Mouse (Mus musculus): Measurements from ENCODE around the gene Ctnnb1. TPM values are rescaled to one million over a fixed set of nuclear protein-coding genes. Genes with fewer than 3 reads are reported as not detected.

The Ctnnb1 gene
- polyA plus RNA-seq, 1 experiment: 150 TPM

DNA sequence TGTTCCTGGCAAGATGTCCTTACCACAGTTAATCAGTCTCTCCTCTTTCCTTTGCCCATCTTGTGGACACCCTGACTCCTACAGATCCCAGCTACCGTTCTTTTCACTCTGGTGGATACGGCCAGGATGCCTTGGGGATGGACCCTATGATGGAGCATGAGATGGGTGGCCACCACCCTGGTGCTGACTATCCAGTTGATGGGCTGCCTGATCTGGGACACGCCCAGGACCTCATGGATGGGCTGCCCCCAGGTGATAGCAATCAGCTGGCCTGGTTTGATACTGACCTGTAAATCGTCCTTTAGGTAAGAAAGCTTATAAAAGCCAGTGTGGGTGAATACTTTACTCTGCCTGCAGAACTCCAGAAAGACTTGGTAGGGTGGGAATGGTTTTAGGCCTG is 30.2 kb downstream of the Ctnnb1 start:
- no peak for TF ChIP-seq POLR2A (IDR thresholded peaks at IDR 0.05; ENCODE audit: borderline replicate concordance, control insufficient read depth, low read depth, low read length)
- no peak for TF ChIP-seq CTCF (IDR thresholded peaks at IDR 0.05; ENCODE audit: control insufficient read depth, insufficient read depth, low read length)
- Histone ChIP-seq H3K4me1 (ENCODE audit: control insufficient read depth, insufficient read depth, low read length) (no peaks in the 10 kb centered on the region; the same call in 1 of the 2 replicates), H3K27ac (ENCODE audit: control insufficient read depth, insufficient read depth, low read depth, low read length, poor library complexity) (no peak overlapping the region), H3K4me3 (replicated peaks; ENCODE audit: control insufficient read depth, low read depth, low read length) (no peak overlapping the region)
- 82% methylated on average over 4 of the region's 4 CpGs for WGBS

DNA sequence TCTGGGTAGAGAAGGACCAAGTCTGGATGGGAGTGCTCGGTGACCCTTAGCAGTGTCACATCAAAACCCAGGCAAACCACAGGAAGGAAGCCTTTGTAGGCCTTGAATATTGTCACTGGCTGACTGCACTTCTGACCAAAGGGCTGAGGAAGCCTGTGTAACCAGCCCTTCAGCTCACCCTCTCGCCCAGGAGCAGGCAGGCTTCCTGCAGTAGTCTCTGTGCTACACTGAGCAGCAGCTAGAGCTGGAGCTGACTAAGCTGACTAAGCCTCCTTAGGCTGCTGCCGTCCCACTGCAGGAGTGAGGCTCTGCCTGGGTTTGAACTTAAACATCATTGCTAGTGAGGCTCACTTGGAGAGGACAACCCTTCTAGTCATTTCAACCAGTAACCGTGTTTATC is 31.6 kb downstream of the Ctnnb1 start:
- H3K4me3 ChIP-seq (replicated peaks; ENCODE audit: control insufficient read depth, low read depth, low read length): no peak overlapping the region
- H3K27ac ChIP-seq (ENCODE audit: control insufficient read depth, insufficient read depth, low read depth, low read length, poor library complexity): no peak overlapping the region
- TF ChIP-seq CTCF (IDR thresholded peaks at IDR 0.05; ENCODE audit: control insufficient read depth, insufficient read depth, low read length): no peak
- H3K4me1 ChIP-seq (ENCODE audit: control insufficient read depth, insufficient read depth, low read length): no peaks in the 10 kb centered on the region; the same call in 1 of the 2 replicates
- 19% methylated on average over 4 of the region's 4 CpGs for WGBS

- TF ChIP-seq CTCF (IDR thresholded peaks at IDR 0.05; ENCODE audit: control insufficient read depth, insufficient read depth, low read length): no peak
- TF ChIP-seq POLR2A (IDR thresholded peaks at IDR 0.05; ENCODE audit: borderline replicate concordance, control insufficient read depth, low read depth, low read length): no peak
- Histone ChIP-seq H3K27ac (ENCODE audit: control insufficient read depth, insufficient read depth, low read depth, low read length, poor library complexity) (no peak overlapping the region), H3K4me1 (ENCODE audit: control insufficient read depth, insufficient read depth, low read length) (no peaks in the 10 kb centered on the region; the same call in 1 of the 2 replicates), H3K4me3 (replicated peaks; ENCODE audit: control insufficient read depth, low read depth, low read length) (no peak overlapping the region)
- WGBS: 44% methylated on average over 3 of the region's 3 CpGs
Measured at GRCm38 (mm10) chr9:120961466-120961865, 32.5 kb downstream of the Ctnnb1 start.

GRCm38 (mm10) chr9:120961969-120962700 is 33.1 kb downstream of the Ctnnb1 start:
- no peak overlapping the region; the same call in 1 of the 2 replicates for H3K27ac ChIP-seq (ENCODE audit: control insufficient read depth, insufficient read depth, low read depth, low read length, poor library complexity)
- no peaks in the 10 kb centered on the region; the same call in 1 of the 2 replicates for H3K4me1 ChIP-seq (ENCODE audit: control insufficient read depth, insufficient read depth, low read length)
- WGBS: 21% methylated on average over 3 of the region's 3 CpGs
- TF ChIP-seq CTCF (IDR thresholded peaks at IDR 0.05; ENCODE audit: control insufficient read depth, insufficient read depth, low read length) (no peak), POLR2A (IDR thresholded peaks at IDR 0.05; ENCODE audit: borderline replicate concordance, control insufficient read depth, low read depth, low read length) (no peak)
- no peak overlapping the region for H3K4me3 ChIP-seq (replicated peaks; ENCODE audit: control insufficient read depth, low read depth, low read length)

GRCm38 (mm10) chr9:120963104-120963503 is 34.1 kb downstream of the Ctnnb1 start:
- WGBS: 86% methylated on average over 4 of the region's 4 CpGs
- TF ChIP-seq POLR2A (IDR thresholded peaks at IDR 0.05; ENCODE audit: borderline replicate concordance, control insufficient read depth, low read depth, low read length): no peak
- TF ChIP-seq CTCF (IDR thresholded peaks at IDR 0.05; ENCODE audit: control insufficient read depth, insufficient read depth, low read length): no peak
- Histone ChIP-seq H3K4me1 (ENCODE audit: control insufficient read depth, insufficient read depth, low read length) (no peaks in the 10 kb centered on the region; the same call in 1 of the 2 replicates), H3K27ac (ENCODE audit: control insufficient read depth, insufficient read depth, low read depth, low read length, poor library complexity) (no peak overlapping the region), H3K4me3 (replicated peaks; ENCODE audit: control insufficient read depth, low read depth, low read length) (no peak overlapping the region)

DNA sequence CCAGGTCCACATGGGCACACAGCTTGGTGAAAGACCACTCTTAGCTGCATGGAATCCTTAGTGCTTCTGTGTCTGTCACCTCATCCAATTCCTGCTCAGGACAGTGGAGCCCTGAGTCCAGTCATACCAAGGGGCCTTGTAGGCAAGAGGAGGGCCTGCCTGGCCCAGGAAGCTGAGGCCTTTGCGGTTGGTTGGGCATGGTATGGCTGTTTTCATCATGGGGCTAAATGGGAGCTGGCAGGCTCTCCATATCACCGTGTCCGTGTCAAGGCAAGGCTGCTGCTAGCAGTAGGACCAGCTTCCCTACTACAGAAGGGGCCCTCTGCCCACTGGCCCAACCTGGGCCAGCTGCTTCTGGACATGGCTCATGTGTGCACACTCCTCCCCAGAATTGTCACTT is 34.7 kb downstream of the Ctnnb1 start:
- 97% methylated on average over 3 of the region's 3 CpGs for WGBS
- TF ChIP-seq POLR2A (IDR thresholded peaks at IDR 0.05; ENCODE audit: borderline replicate concordance, control insufficient read depth, low read depth, low read length) (no peak), CTCF (IDR thresholded peaks at IDR 0.05; ENCODE audit: control insufficient read depth, insufficient read depth, low read length) (no peak)
- no peak overlapping the region for H3K4me3 ChIP-seq (replicated peaks; ENCODE audit: control insufficient read depth, low read depth, low read length)
- no peaks in the 10 kb centered on the region; the same call in 1 of the 2 replicates for H3K4me1 ChIP-seq (ENCODE audit: control insufficient read depth, insufficient read depth, low read length)
- H3K27ac ChIP-seq (ENCODE audit: control insufficient read depth, insufficient read depth, low read depth, low read length, poor library complexity): no peak overlapping the region

- WGBS: 88% methylated on average over 5 of the region's 5 CpGs
- H3K4me1 ChIP-seq (ENCODE audit: control insufficient read depth, insufficient read depth, low read length): no peaks in the 10 kb centered on the region; the same call in 1 of the 2 replicates
- H3K27ac ChIP-seq (ENCODE audit: control insufficient read depth, insufficient read depth, low read depth, low read length, poor library complexity): no peak overlapping the region
- H3K4me3 ChIP-seq (replicated peaks; ENCODE audit: control insufficient read depth, low read depth, low read length): no peak overlapping the region
- TF ChIP-seq CTCF (IDR thresholded peaks at IDR 0.05; ENCODE audit: control insufficient read depth, insufficient read depth, low read length) (no peak), POLR2A (IDR thresholded peaks at IDR 0.05; ENCODE audit: borderline replicate concordance, control insufficient read depth, low read depth, low read length) (no peak)
Measured at GRCm38 (mm10) chr9:120964224-120964623, 35.2 kb downstream of the Ctnnb1 start.

- Histone ChIP-seq H3K4me1 (ENCODE audit: control insufficient read depth, insufficient read depth, low read length) (no peaks in the 10 kb centered on the region; the same call in 1 of the 2 replicates), H3K4me3 (replicated peaks; ENCODE audit: control insufficient read depth, low read depth, low read length) (no peak overlapping the region), H3K27ac (ENCODE audit: control insufficient read depth, insufficient read depth, low read depth, low read length, poor library complexity) (no peak overlapping the region)
- 92% methylated on average over 10 of the region's 10 CpGs for WGBS
- TF ChIP-seq POLR2A (IDR thresholded peaks at IDR 0.05; ENCODE audit: borderline replicate concordance, control insufficient read depth, low read depth, low read length) (no peak), CTCF (IDR thresholded peaks at IDR 0.05; ENCODE audit: control insufficient read depth, insufficient read depth, low read length) (no peak)
Measured at GRCm38 (mm10) chr9:120965007-120965406, 36.0 kb downstream of the Ctnnb1 start.
